Mouse (Mus musculus) CH12.LX (cell line): ENCODE results near the gene Rgs7. TPM values are rescaled to one million over a fixed set of nuclear protein-coding genes. Genes with fewer than 3 reads are reported as not detected.

Source experiments
- DNase-seq: peaks from one replicate; pipeline ENCODE4 v3.0.0-alpha.2; 2013; ENCODE audit errors: extremely low read depth
- H3K27ac ChIP-seq: 2 replicates; pipeline ENCODE4 v1.5.1; 2012; ENCODE audit warnings: low read depth, mild to moderate bottlenecking, control low read depth, moderate library complexity; ENCODE audit not compliant: insufficient read depth
- H3K27me3 ChIP-seq: replicated peaks from 2 replicates; pipeline ENCODE3; 2012; ENCODE audit warnings: inconsistent platforms
- H3K36me3 ChIP-seq, 2 experiments: replicated peaks in 1 of 2; 2 replicates each; pipeline versions ENCODE3 to v1.6.1; 2012; ENCODE audit warnings: inconsistent platforms in 1 of 2, low read length in 1 of 2, mild to moderate bottlenecking in 1 of 2, mixed read lengths in 1 of 2, moderate library complexity in 1 of 2; ENCODE audit not compliant: control insufficient read depth in 1 of 2, insufficient read depth in 1 of 2
- H3K4me1 ChIP-seq, 2 experiments: 2 replicates each; pipeline ENCODE4 v1.6.1; 2012; ENCODE audit warnings: inconsistent platforms in 1 of 2, moderate library complexity in 1 of 2; ENCODE audit not compliant: insufficient read depth in 2 of 2, control insufficient read depth in 1 of 2
- H3K4me2 ChIP-seq: 2 replicates; pipeline ENCODE4 v1.6.1; 2012; ENCODE audit warnings: low read depth, mild to moderate bottlenecking, control low read depth; ENCODE audit not compliant: poor library complexity, insufficient read depth, severe bottlenecking
- H3K4me3 ChIP-seq, 3 experiments: fragments of 150-350 bp in 1 of 3; sonication (generic) in 1 of 3; replicated peaks in 1 of 3; 2 replicates each; pipeline versions ENCODE3 to v1.5.1; 2011 to 2012; ENCODE audit warnings: low read depth in 2 of 3, low read length in 2 of 3, mild to moderate bottlenecking in 2 of 3, moderate library complexity in 2 of 3, control low read depth in 1 of 3, improper control_type of control experiment in 1 of 3, inconsistent platforms in 1 of 3, mixed read lengths in 1 of 3; ENCODE audit not compliant: poor library complexity in 1 of 3
- H3K79me2 ChIP-seq: replicated peaks from 2 replicates; pipeline ENCODE4 v1.6.1; 2012; ENCODE audit warnings: mild to moderate bottlenecking, moderate library complexity; ENCODE audit not compliant: control insufficient read depth, poor library complexity, insufficient read depth, severe bottlenecking; ENCODE audit errors: extremely low read depth
- H3K9ac ChIP-seq: 2 replicates; pipeline ENCODE4 v1.6.1; 2012; ENCODE audit warnings: low read depth, mild to moderate bottlenecking, control low read depth, moderate library complexity; ENCODE audit not compliant: insufficient read depth
- H3K9me3 ChIP-seq: replicated peaks from 2 replicates; pipeline ENCODE3; 2012; ENCODE audit warnings: low read length, inconsistent platforms, mixed read lengths
- BHLHE40 ChIP-seq: IDR thresholded peaks from 2 replicates; pipeline ENCODE4 v1.6.1; 2011; ENCODE audit warnings: mild to moderate bottlenecking, low read depth, low read length, improper control_type of control experiment
- CHD1 ChIP-seq: IDR thresholded peaks from 2 replicates; pipeline ENCODE4 v1.6.1; 2012; ENCODE audit warnings: low read depth, low read length, improper control_type of control experiment, inconsistent platforms
- CTCF ChIP-seq, 2 experiments: IDR thresholded peaks in 1 of 2; conservative IDR thresholded peaks in 1 of 2; 2 replicates each; pipeline ENCODE4 v1.5.1; 2011 to 2012; ENCODE audit warnings: low read depth in 2 of 2, low read length in 2 of 2, improper control_type of control experiment in 1 of 2, inconsistent platforms in 1 of 2, mild to moderate bottlenecking in 1 of 2, moderate library complexity in 1 of 2
- E2F4 ChIP-seq: IDR thresholded peaks from 2 replicates; pipeline ENCODE4 v1.6.1; 2011; ENCODE audit warnings: low read depth, low read length, improper control_type of control experiment; ENCODE audit not compliant: insufficient replicate concordance
- ELF1 ChIP-seq: IDR thresholded peaks from 2 replicates; pipeline ENCODE4 v1.6.1; 2014; ENCODE audit warnings: low read depth, mild to moderate bottlenecking, inconsistent platforms, low read length, improper control_type of control experiment
- ETS1 ChIP-seq: conservative IDR thresholded peaks from 2 replicates; pipeline ENCODE4 v1.6.1; 2012; ENCODE audit warnings: low read depth, mild to moderate bottlenecking, inconsistent platforms, low read length, improper control_type of control experiment, moderate library complexity
- HCFC1 ChIP-seq: IDR thresholded peaks from 2 replicates; pipeline ENCODE4 v1.6.1; 2012; ENCODE audit warnings: low read depth, mild to moderate bottlenecking, inconsistent platforms, low read length, improper control_type of control experiment
- IRF4 ChIP-seq: IDR thresholded peaks from 2 replicates; pipeline ENCODE4 v1.6.1; 2014; ENCODE audit warnings: low read depth, mild to moderate bottlenecking, inconsistent platforms, low read length, improper control_type of control experiment
- JUND ChIP-seq: conservative IDR thresholded peaks from 2 replicates; pipeline ENCODE4 v1.6.1; 2011; ENCODE audit warnings: low read depth, low read length, improper control_type of control experiment
- MAX ChIP-seq: IDR thresholded peaks from 2 replicates; pipeline ENCODE4 v1.6.1; 2011; ENCODE audit warnings: low read length, improper control_type of control experiment
- NELFE ChIP-seq: IDR thresholded peaks from 2 replicates; pipeline ENCODE4 v1.6.1; 2011; ENCODE audit warnings: low read depth, low read length, improper control_type of control experiment
- PAX5 ChIP-seq: IDR thresholded peaks from 2 replicates; pipeline ENCODE4 v1.6.1; 2012; ENCODE audit warnings: low read length, inconsistent platforms, mixed read lengths
- POLR2A ChIP-seq: IDR thresholded peaks from 2 replicates; pipeline ENCODE4 v1.6.1; 2011; ENCODE audit warnings: low read depth, mild to moderate bottlenecking, improper control_type of control experiment, low read length
- POLR2AphosphoS2 ChIP-seq: IDR thresholded peaks from 2 replicates; pipeline ENCODE4 v1.6.1; 2011; ENCODE audit warnings: low read depth, low read length, improper control_type of control experiment
- RAD21 ChIP-seq: IDR thresholded peaks from 2 replicates; pipeline ENCODE4 v1.6.1; 2011; ENCODE audit warnings: low read depth, mild to moderate bottlenecking, low read length, improper control_type of control experiment, moderate library complexity
- TBP ChIP-seq: conservative IDR thresholded peaks from 2 replicates; pipeline ENCODE4 v1.6.1; 2011; ENCODE audit warnings: low read depth, low read length, improper control_type of control experiment
- TCF12 ChIP-seq: IDR thresholded peaks from 2 replicates; pipeline ENCODE4 v1.6.1; 2014; ENCODE audit warnings: low read depth, mild to moderate bottlenecking, inconsistent platforms, low read length, improper control_type of control experiment
- USF2 ChIP-seq: conservative IDR thresholded peaks from 2 replicates; pipeline ENCODE4 v1.6.1; 2011; ENCODE audit warnings: low read depth, low read length, improper control_type of control experiment
- ZC3H11A ChIP-seq: IDR thresholded peaks from 2 replicates; pipeline ENCODE4 v1.6.1; 2012; ENCODE audit warnings: low read depth, mild to moderate bottlenecking, inconsistent platforms, low read length, improper control_type of control experiment
- ZNF384 ChIP-seq: IDR thresholded peaks from 2 replicates; pipeline ENCODE4 v1.6.1; 2012; ENCODE audit warnings: low read depth, low read length, improper control_type of control experiment, inconsistent platforms
- dilution Hi-C: fragments of 300-500 bp; cut with MboI; formaldehyde crosslinking; loops from 2 replicates; pipeline ENCODE4 v1.14.3; 2020; ENCODE audit warnings: low sequenced_read_pairs; ENCODE audit not compliant: extremely low pct_unique_long_range_greater_than_20kb, extremely low pct_ligation_motif_present
- in situ Hi-C: fragments of 300-500 bp; cut with MboI; formaldehyde crosslinking; loops from 3 replicates; pipeline ENCODE4 v1.14.3; 2019; ENCODE audit warnings: low sequenced_read_pairs, low pct_ligation_motif_present, low pct_unique_long_range_greater_than_20kb, mixed read lengths
- polyA plus RNA-seq: library from polyadenylated mRNA; unstranded; fragments of >175 nt; gene quantifications from 2 replicates; pipeline ENCODE4 v1.2.1, GENCODE M21; 2012; ENCODE audit warnings: low read depth; ENCODE audit not compliant: insufficient read length
- total RNA-seq, 2 experiments: library from RNA; depleted of rRNA; stranded (reverse); fragments of 300-350 nt in 1 of 2; fragments of >200 nt in 1 of 2; gene quantifications; 2 replicates each; pipeline ENCODE4 v1.2.3; 2012 to 2014

The Rgs7 gene
- total and polyA plus RNA-seq, 3 experiments, result 0.04 to 0.30 (median 0.09) TPM

- in situ Hi-C loops, result no loop called here
- Histone ChIP-seq H3K4me2 (no peak overlapping the region), H3K4me3 (no peak overlapping the region), H3K36me3 (no peaks in the 10 kb centered on the region), H3K4me1 (0 out of 4 replicates have a peak, but pooled peaks cover 0 to 4% of the 10 kb centered on the region in 2 experiments), H3K9ac (no peak overlapping the region), H3K27ac (no peak overlapping the region), H3K79me2 (no peaks in the 10 kb centered on the region), H3K27me3 (no peaks in the 10 kb centered on the region), H3K9me3 (no peaks in the 10 kb centered on the region)
- dilution Hi-C loops, result no loop called here
- no peak for DNase-seq
- TF ChIP-seq CTCF (conservative IDR thresholded peaks at IDR 0.05 in 1 of 2, IDR thresholded peaks at IDR 0.05 in 1 of 2; ENCODE audit: low read depth in 2 of 2, low read length in 2 of 2) (no peak), ZNF384 (no peak), CHD1 (no peak), USF2 (no peak), E2F4 (no peak), NELFE (no peak), TBP (no peak)
Measured at GRCm38 (mm10) chr1:175426393-175426792, 65.9 kb downstream of the Rgs7 start.

- Histone ChIP-seq H3K27ac (no peak overlapping the region), H3K4me2 (no peak overlapping the region), H3K9me3 (no peaks in the 10 kb centered on the region)
- dilution Hi-C loops, result no loop called here
- no peak for DNase-seq
- TF ChIP-seq CHD1 (no peak), PAX5 (no peak), ELF1 (no peak), IRF4 (no peak), BHLHE40 (no peak), ZC3H11A (no peak), ZNF384 (no peak), MAX (no peak)
- TF ChIP-seq, all 38 proteins: peak for 0
- no peaks in the 10 kb centered on the region for H3K36me3 ChIP-seq
- in situ Hi-C loops, result no loop called here
- no peak overlapping the region for H3K9ac ChIP-seq
- H3K4me1 ChIP-seq, result no peaks in the 10 kb centered on the region
- H3K79me2 ChIP-seq, result no peaks in the 10 kb centered on the region
- no peaks in the 10 kb centered on the region for H3K27me3 ChIP-seq
- no peak overlapping the region for H3K4me3 ChIP-seq
Measured at GRCm38 (mm10) chr1:175420883-175421282, 71.4 kb downstream of the Rgs7 start.

GRCm38 (mm10) chr1:175415728-175416127 lies 76.6 kb downstream of the Rgs7 start:
- Histone ChIP-seq H3K27me3 (no peaks in the 10 kb centered on the region), H3K9ac (no peak overlapping the region), H3K4me3 (no peak overlapping the region), H3K9me3 (no peaks in the 10 kb centered on the region), H3K4me1 (no peaks in the 10 kb centered on the region), H3K36me3 (no peaks in the 10 kb centered on the region), H3K27ac (no peak overlapping the region), H3K4me2 (no peak overlapping the region), H3K79me2 (no peaks in the 10 kb centered on the region)
- no peak for DNase-seq
- dilution Hi-C loops (no loop called here), in situ Hi-C loops (no loop called here)
- TF ChIP-seq ETS1, result no peak
- TF ChIP-seq TCF12, result no peak
- TF ChIP-seq HCFC1, result no peak
- no peak for TF ChIP-seq JUND
- TF ChIP-seq ZNF384, result no peak
- TF ChIP-seq RAD21, result no peak
- no peak for TF ChIP-seq POLR2A
- no peak for TF ChIP-seq USF2
- TF ChIP-seq TBP, result no peak
- TF ChIP-seq POLR2AphosphoS2, result no peak
